Mouse (Mus musculus) embryonic fibroblast, embryonic 13.5 days (primary cell): ENCODE measurements at regions not wholly inside any gene's neighbourhood (a gene's known extent, or its start where the extent isn't known, plus 50 kb on each side); places are given as distances from the start of the nearest gene placed in this dataset.

Experiments
- CTCF ChIP-seq: IDR thresholded peaks from 2 replicates; pipeline ENCODE4 v1.5.1; 2011; ENCODE audit warnings: mild to moderate bottlenecking, control low read depth, low read length, moderate library complexity, borderline replicate concordance; ENCODE audit not compliant: insufficient read depth
- POLR2A ChIP-seq: IDR thresholded peaks from 2 replicates; pipeline ENCODE4 v1.6.1; 2011; ENCODE audit warnings: low read depth, mild to moderate bottlenecking, control low read depth, low read length, moderate library complexity

DNA sequence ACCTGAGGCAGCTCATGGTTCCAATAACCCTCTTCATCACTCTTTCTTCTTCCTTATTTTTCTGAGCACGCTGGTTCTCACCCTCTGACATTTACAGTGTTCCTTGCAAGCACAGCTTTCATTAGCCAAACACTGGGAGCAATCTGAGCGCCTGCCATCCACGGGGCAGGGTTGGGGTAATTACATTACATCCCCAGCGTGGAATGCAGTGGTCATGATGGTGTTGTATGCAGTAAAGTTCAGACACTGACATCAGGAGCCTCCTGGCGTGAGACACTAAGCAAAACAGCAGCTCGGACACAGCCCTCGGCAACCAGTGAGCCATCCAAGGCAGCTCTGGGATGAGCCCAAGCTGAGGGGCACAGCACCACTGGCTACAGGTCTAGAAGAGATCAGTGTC lies 60.1 kb upstream of the Agap1 start:
- TF ChIP-seq CTCF, result no peak
- TF ChIP-seq POLR2A, result no peak
